Comparison of ENCODE assay signal across 31 mouse cellular contexts in the genomic region with DNA sequence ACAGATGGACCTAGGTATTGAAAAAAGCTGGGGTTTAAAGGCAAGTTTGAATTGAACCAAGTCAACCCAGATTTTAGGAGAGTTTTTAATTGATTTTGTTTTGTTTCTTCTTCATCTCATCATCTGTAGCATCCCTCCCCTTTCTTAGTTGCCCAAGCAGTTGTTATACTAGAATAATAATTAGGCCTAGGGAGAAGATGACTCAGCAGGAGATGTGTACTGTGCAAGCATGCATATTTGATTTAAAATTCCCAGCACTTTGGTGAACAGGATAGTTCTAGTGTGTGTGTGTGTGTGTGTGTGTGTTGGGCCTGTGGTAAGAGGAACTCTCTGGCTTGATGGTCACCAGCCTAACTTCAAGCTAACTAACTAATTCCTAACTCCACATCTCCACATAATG. TPM values are rescaled to one million over a fixed set of nuclear protein-coding genes. Genes with fewer than 3 reads are reported as not detected.
A peak's percentile ranks its signal among the peaks of the same experiment; 100 is the strongest.
DNase-seq lines count a peak whose midpoint lies in the region; ATAC-seq and TF ChIP-seq lines count a peak whose summit lies in the region.
"Had no signal": no experiment of that assay in that cellular context is flagged by ENCODE, and none has a peak within 500 bp of the region (broad histone marks: within the 10 kb centered on the region; RNA-seq: fewer than 3 reads in every experiment).

No protein-coding gene starts in this region.

- no peaks in the 10 kb centered on the region for H3K36me3 ChIP-seq in midbrain, embryonic 11.5 days (ENCODE audit: control insufficient read depth, insufficient read depth, low read length)
- H3K36me3 ChIP-seq in midbrain, postnatal 0 days (ENCODE audit: insufficient read depth, low read length) = no peaks in the 10 kb centered on the region
- no peaks in the 10 kb centered on the region for H3K36me3 ChIP-seq in forebrain, embryonic 16.5 days (ENCODE audit: control insufficient read depth, insufficient read depth)
- H3K36me3 ChIP-seq: G1E had no signal

- DNase-seq in midbrain, embryonic 11.5 days (ENCODE audit: low spot score, missing footprints) = peak; percentile 59
- DNase-seq in midbrain, postnatal 0 days (ENCODE audit: low spot score) = no peak
- DNase-seq in Muller cell, postnatal 12 days (ENCODE audit: inconsistent ontology term) = peak; percentile 82
- DNase-seq in Patski (ENCODE audit: low read depth, low spot score) = no peak
- DNase-seq in brain, adult 2 months (ENCODE audit: low read depth, low spot score) = peak; percentile 14
- no peak for DNase-seq in left cerebral cortex, postnatal 36 days (ENCODE audit: low spot score in 2 of 2)
- no peak for DNase-seq in adrenal gland, adult (ENCODE audit: inconsistent age in 2 of 2, low spot score in 1 of 2)
- DNase-seq: adrenal gland, adult 2 months; adrenal gland, adult 8-10 months; adrenal gland, postnatal 10 days; adrenal gland, postnatal 14 days; adrenal gland, postnatal 25 days; adrenal gland, postnatal 36 days; B cell, adult 2 months; cerebellum, adult 11 months; cerebellum, adult 11-12 months; cerebellum, adult 18-20 months; cerebellum, adult 2 months; cerebellum, adult 8-10 months; cerebellum, adult 9-10 months had no signal

- no peak for TF ChIP-seq CTCF in midbrain, postnatal 0 days (IDR thresholded peaks at IDR 0.05)
- TF ChIP-seq CTCF in Patski (IDR thresholded peaks at IDR 0.05) = no peak

- H3K4me1 ChIP-seq in midbrain, embryonic 11.5 days (ENCODE audit: control insufficient read depth, insufficient read depth, low read length) = no peaks in the 10 kb centered on the region
- no peaks in the 10 kb centered on the region for H3K4me1 ChIP-seq in midbrain, postnatal 0 days (ENCODE audit: insufficient read depth, low read length)
- H3K4me1 ChIP-seq in forebrain, embryonic 16.5 days (replicated peaks; ENCODE audit: control insufficient read depth, insufficient read depth, low read length) = 0 out of 2 replicates have a peak, but pooled peaks cover under 1% of the 10 kb centered on the region

- no peaks in the 10 kb centered on the region for H3K9me3 ChIP-seq in midbrain, embryonic 11.5 days (ENCODE audit: control insufficient read depth, low read length)
- H3K9me3 ChIP-seq in midbrain, postnatal 0 days (ENCODE audit: low read length) = no peaks in the 10 kb centered on the region
- H3K9me3 ChIP-seq in forebrain, embryonic 16.5 days (ENCODE audit: control insufficient read depth, low read length) = no peaks in the 10 kb centered on the region
- H3K9me3 ChIP-seq: G1E had no signal

- ATAC-seq in midbrain, embryonic 11.5 days (ENCODE audit: low FRiP score) = no peak
- ATAC-seq in midbrain, postnatal 0 days (ENCODE audit: low FRiP score) = no peak
- peak; percentile 71 for ATAC-seq in Patski
- ATAC-seq in forebrain, embryonic 16.5 days = no peak
- ATAC-seq: activated CD4-positive, CD25-positive, alpha-beta regulatory T cell, adult 4 months; CD4-positive, CD25-positive, alpha-beta regulatory T cell, adult 4 months had no signal

- POLR2A ChIA-PET in Patski (lab: Charles Lee) = interaction anchor here (0.6 kb wide), 1 partner anchor 10 kb away, joined by 5 read pairs; no protein-coding TSS in a partner anchor

- in situ Hi-C loops in Patski (cut with MboI; ENCODE audit: low pct_unique_long_range_greater_than_20kb) = no loop called here

- no peak overlapping the region for H3K4me2 ChIP-seq in midbrain, embryonic 11.5 days
- H3K4me2 ChIP-seq in midbrain, postnatal 0 days (ENCODE audit: low read depth, low read length, poor library complexity, severe bottlenecking) = no peak overlapping the region
- H3K4me2 ChIP-seq in forebrain, embryonic 16.5 days (ENCODE audit: low read length) = no peak overlapping the region

- H3K27ac ChIP-seq in midbrain, embryonic 11.5 days (ENCODE audit: low read depth, low read length) = no peak overlapping the region
- H3K27ac ChIP-seq in midbrain, postnatal 0 days (ENCODE audit: low read depth, low read length) = no peak overlapping the region
- no peak overlapping the region for H3K27ac ChIP-seq in forebrain, embryonic 16.5 days (ENCODE audit: low read length)

- H3K4me3 ChIP-seq in midbrain, embryonic 11.5 days (ENCODE audit: low read depth, low read length) = no peak overlapping the region
- no peak overlapping the region for H3K4me3 ChIP-seq in midbrain, postnatal 0 days (ENCODE audit: low read depth, low read length)
- H3K4me3 ChIP-seq in forebrain, embryonic 16.5 days (replicated peaks; ENCODE audit: low read length) = no peak overlapping the region

- no peaks in the 10 kb centered on the region for H3K27me3 ChIP-seq in midbrain, embryonic 11.5 days (ENCODE audit: control insufficient read depth, insufficient read depth, low read length)
- no peaks in the 10 kb centered on the region for H3K27me3 ChIP-seq in midbrain, postnatal 0 days (ENCODE audit: insufficient read depth, low read length)
- no peaks in the 10 kb centered on the region for H3K27me3 ChIP-seq in Patski
- H3K27me3 ChIP-seq in forebrain, embryonic 16.5 days (replicated peaks; ENCODE audit: control insufficient read depth, insufficient read depth, low read length) = no peaks in the 10 kb centered on the region
- H3K27me3 ChIP-seq: CH12.LX had no signal

- intact Hi-C loops in left cerebral cortex, postnatal 36 days (cut with DNase I) = no loop called here

- no peak overlapping the region for H3K9ac ChIP-seq in midbrain, embryonic 11.5 days (ENCODE audit: low read length)
- H3K9ac ChIP-seq in midbrain, postnatal 0 days (replicated peaks; ENCODE audit: low read length, poor library complexity, severe bottlenecking) = no peak overlapping the region
- H3K9ac ChIP-seq in forebrain, embryonic 16.5 days (replicated peaks; ENCODE audit: low read depth, low read length) = no peak overlapping the region

- CTCF ChIA-PET in Patski (lab: Charles Lee) = no interaction called here

RNA-seq across cellular contexts. Expression of gene Ddi1, which starts 12.6 kb away (rescaled TPM):
- not detected in 2 replicates for polyA plus RNA-seq in midbrain, embryonic 11.5 days (2014; fragmentation: Nextera tagmentation; extraction: Ambion mirVana)
- total RNA-seq in midbrain, postnatal 0 days (2014; rRNA removed) = not detected in 2 replicates
- polyA plus RNA-seq in midbrain, postnatal 0 days (2015; fragmentation: Nextera tagmentation; extraction: Ambion mirVana) = not detected in 2 replicates
- polyA plus RNA-seq in Patski (2021) = 0.49 TPM
- total RNA-seq in left cerebral cortex, postnatal 36 days (2021) = not detected
- polyA plus RNA-seq in forebrain, embryonic 16.5 days (2015; fragmentation: Nextera tagmentation; extraction: Ambion mirVana) = not detected in 2 replicates
- total RNA-seq: adrenal gland, adult 18-20 months; adrenal gland, adult 2 months; adrenal gland, adult 8-10 months; adrenal gland, postnatal 10 days; adrenal gland, postnatal 14 days; adrenal gland, postnatal 25 days; adrenal gland, postnatal 36 days; adrenal gland, postnatal 4 days; CH12.LX; ES-E14; MEL had no signal
- polyA plus RNA-seq: activated CD4-positive, CD25-positive, alpha-beta regulatory T cell, adult 4 months; adrenal gland, adult 2 months; brain, embryonic 14.5 days; C2C12; CD4-positive, CD25-positive, alpha-beta regulatory T cell, adult 4 months; cerebellum, adult 2 months; G1E had no signal

Comparison
In these comparisons a context has a peak if more than half of its experiments do, and no peak if none do; other contexts are left out.
1. DNase-seq: peak in midbrain, embryonic 11.5 days (single experiment), Muller cell, postnatal 12 days (single experiment) and brain, adult 2 months (single experiment); none in midbrain, postnatal 0 days (single experiment), Patski (single experiment), left cerebral cortex, postnatal 36 days (0 of 2) and adrenal gland, adult (0 of 2).